Comparison of ENCODE assay signal across 11 mouse cellular contexts in the genomic region with DNA sequence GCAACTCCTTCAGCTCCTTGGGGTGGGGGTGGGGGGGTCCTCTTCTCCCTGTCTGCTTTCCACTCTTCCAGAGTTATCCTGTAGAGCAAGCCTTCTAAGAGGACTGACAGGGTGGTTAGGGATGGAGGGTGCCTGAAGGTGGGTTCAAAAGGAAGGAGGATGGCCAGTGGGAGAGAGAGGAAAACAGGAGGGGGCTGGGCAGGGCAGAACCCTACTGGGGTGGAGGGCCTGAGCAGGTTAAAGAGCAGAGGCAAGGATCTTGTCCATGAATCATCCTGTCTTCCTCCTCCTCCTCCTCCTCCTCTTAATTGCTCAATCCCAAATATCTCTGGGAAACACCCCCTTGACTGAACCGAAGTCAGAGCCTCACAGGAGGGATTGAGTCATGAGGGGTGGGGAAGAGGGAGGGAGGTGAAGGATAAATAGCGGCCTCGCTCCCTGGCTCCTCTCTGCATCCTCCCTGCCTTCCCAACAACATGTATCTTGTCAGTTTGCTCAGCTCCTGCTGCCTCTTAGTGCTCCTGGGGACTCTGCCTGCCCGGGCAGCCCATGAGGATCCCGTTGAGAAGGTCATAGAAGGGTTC. TPM values are rescaled to one million over a fixed set of nuclear protein-coding genes. Genes with fewer than 3 reads are reported as not detected.
DNase-seq lines count a peak whose midpoint lies in the region; ATAC-seq and TF ChIP-seq lines count a peak whose summit lies in the region.
"Had no signal": no experiment of that assay in that cellular context is flagged by ENCODE, and none has a peak within 500 bp of the region (broad histone marks: within the 10 kb centered on the region; RNA-seq: fewer than 3 reads in every experiment).

A gene (plus strand): TSS at position 386 of the 584 bp plus-strand sequence.

- no peak for DNase-seq in lung, adult 2 months
- no peak for DNase-seq in lung, postnatal 14 days
- peak; percentile 72 for DNase-seq in NIH3T3 (ENCODE audit: low read depth)
- peak; percentile 63 for DNase-seq in adrenal gland, postnatal 25 days
- no peak for DNase-seq in neural tube, embryonic 10.5 days (ENCODE audit: extremely low spot score, low spot score)
- DNase-seq in layer of hippocampus, adult 18-20 months (ENCODE audit: low spot score in 2 of 2): no peak
- DNase-seq: thymus, postnatal 4 days had no signal

- H3K4me1 ChIP-seq in lung, adult 2 months (ENCODE audit: control insufficient read depth, insufficient read depth, low read length): no peaks in the 10 kb centered on the region
- 0 out of 2 replicates have a peak, but pooled peaks cover 3% of the 10 kb centered on the region for H3K4me1 ChIP-seq in stomach, embryonic 15.5 days
- H3K4me1 ChIP-seq: liver, embryonic 15.5 days had no signal

- H3K27ac ChIP-seq in stomach, embryonic 15.5 days: peak within 1 kb of the TSS; percentile 63; the same call in 1 of the 2 replicates
- H3K27ac ChIP-seq: hindbrain, postnatal 0 days; liver, embryonic 15.5 days had no signal

- H3K4me3 ChIP-seq in lung, adult 2 months (replicated peaks; ENCODE audit: extremely low read depth, low read depth, low read length): no peak within 1 kb of the TSS
- no peak within 1 kb of the TSS for H3K4me3 ChIP-seq in stomach, embryonic 15.5 days (replicated peaks)
- H3K4me3 ChIP-seq: liver, embryonic 15.5 days had no signal

- WGBS in lung, adult 2 months: 50% methylated on average over 5 of the region's 5 CpGs
- 60% methylated on average over 4 of the region's 5 CpGs for WGBS in stomach, embryonic 15.5 days

- H3K9ac ChIP-seq in stomach, embryonic 15.5 days: no peak within 1 kb of the TSS
- H3K9ac ChIP-seq: liver, embryonic 15.5 days had no signal

- H3K4me2 ChIP-seq in stomach, embryonic 15.5 days: no peak within 1 kb of the TSS
- H3K4me2 ChIP-seq: liver, embryonic 15.5 days had no signal

- TF ChIP-seq POLR2A in lung, adult 2 months (IDR thresholded peaks at IDR 0.05; ENCODE audit: borderline replicate concordance, extremely low read depth, low read depth, low read length): no peak

- peaks cover 6% of the 10 kb centered on the region for H3K36me3 ChIP-seq in stomach, embryonic 15.5 days
- H3K36me3 ChIP-seq: liver, embryonic 15.5 days had no signal

- no peaks in the 10 kb centered on the region for H3K27me3 ChIP-seq in stomach, embryonic 15.5 days (replicated peaks)
- H3K27me3 ChIP-seq: liver, embryonic 15.5 days had no signal

- ATAC-seq in stomach, embryonic 15.5 days (ENCODE audit: insufficient read depth, low FRiP score, low read depth): no peak
- ATAC-seq: hindbrain, postnatal 0 days had no signal

- no peak for TF ChIP-seq CTCF in lung, adult 2 months (IDR thresholded peaks at IDR 0.05; ENCODE audit: insufficient read depth, low read length)

- H3K9me3 ChIP-seq in stomach, embryonic 15.5 days: no peaks in the 10 kb centered on the region; the same call in 1 of the 2 replicates
- H3K9me3 ChIP-seq: liver, embryonic 15.5 days had no signal

RNA-seq across cellular contexts. Expression of the gene that starts here (rescaled TPM):
- polyA plus RNA-seq in lung, adult 2 months (2012; rRNA removed): 3.8 and 60.4 TPM in 2 replicates
- 310 and 338 TPM in 2 replicates for total RNA-seq in adrenal gland, postnatal 25 days (2021)
- polyA plus RNA-seq in stomach, embryonic 15.5 days (2015; fragmentation: Nextera tagmentation; extraction: Ambion mirVana): 8.4 and 17.9 TPM in 2 replicates
- 10 to 100 TPM in 1 of 2 experiments, 1 to 10 TPM in 1; 6.9 to 10.1 TPM for total RNA-seq in layer of hippocampus, adult 18-20 months (2021)
- total RNA-seq: common myeloid progenitor, adult 5-6 weeks had no signal

Comparison
In these comparisons a context has a peak if more than half of its experiments do, and no peak if none do; other contexts are left out.
1. RNA of the gene that starts here (total RNA-seq): 310 to 338 TPM in adrenal gland, postnatal 25 days; 6.9 to 10.1 TPM in layer of hippocampus, adult 18-20 months; every median in the first group is over 10 times any median in the second.
2. DNase-seq: peak in NIH3T3 (single experiment) and adrenal gland, postnatal 25 days (single experiment); none in lung, adult 2 months (single experiment), lung, postnatal 14 days (single experiment), neural tube, embryonic 10.5 days (single experiment) and layer of hippocampus, adult 18-20 months (0 of 2).